Mouse (Mus musculus): ENCODE measurements around the gene Spr.
"Not testable (repeated sequence)": the region's sequence is repeated elsewhere in the genome, so short reads cannot be mapped to it uniquely, and the experiment has no call there.

Gene Spr

DNA sequence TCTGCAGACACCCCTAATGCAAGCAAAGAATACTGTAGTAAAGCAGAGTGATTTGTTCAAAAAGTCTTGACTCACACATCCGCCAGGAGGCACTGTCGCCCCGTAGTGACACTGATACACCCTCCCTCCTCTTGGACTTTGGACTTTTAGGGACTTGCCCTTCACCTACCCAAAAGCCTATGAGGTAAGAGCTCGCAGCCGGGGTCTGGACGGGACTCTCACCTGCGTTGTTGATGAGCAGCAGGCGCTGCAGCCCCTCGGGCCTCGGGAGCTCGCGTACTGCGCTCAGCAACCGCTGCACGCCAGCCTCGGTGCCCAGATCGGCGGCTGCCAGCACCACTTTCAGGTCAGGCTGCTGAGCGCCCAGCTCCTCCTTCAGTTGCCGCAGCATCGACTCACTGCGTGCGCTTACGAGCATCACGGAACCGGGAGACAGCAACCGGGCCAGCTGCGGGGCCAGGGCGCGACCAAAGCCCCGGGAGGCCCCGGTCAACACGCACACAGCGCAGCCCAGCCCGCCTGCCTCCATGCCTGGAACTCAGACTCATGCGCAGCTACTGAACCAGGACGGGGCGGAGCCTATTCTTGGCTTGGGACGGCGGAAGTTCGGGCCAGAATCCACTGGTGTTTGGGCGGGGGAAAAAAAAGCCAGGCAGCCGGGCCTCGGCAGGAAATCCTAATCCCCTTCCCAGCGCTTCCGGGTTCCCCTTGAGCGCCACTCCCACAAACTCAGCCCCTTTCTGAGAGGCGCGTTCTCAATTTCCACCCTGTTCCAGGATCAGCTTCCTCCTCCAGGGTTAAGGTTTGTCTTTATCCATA, at the start of gene Spr:
Gene Spr, minus strand, starts transcription at position 550 of the 819 bp plus-strand sequence.
- peak; percentile 56 to 83 for DNase-seq (ENCODE audit: low spot score in 2 of 2)

- DNase-seq (ENCODE audit: low spot score in 2 of 2): no peak
Measured at GRCm38 (mm10) chr6:85186744-85187059, 49.1 kb upstream of the Spr start.

GRCm38 (mm10) chr6:85186033-85186743, 48.6 kb upstream of the Spr start:
- DNase-seq (ENCODE audit: low spot score in 2 of 2): no peak

DNA sequence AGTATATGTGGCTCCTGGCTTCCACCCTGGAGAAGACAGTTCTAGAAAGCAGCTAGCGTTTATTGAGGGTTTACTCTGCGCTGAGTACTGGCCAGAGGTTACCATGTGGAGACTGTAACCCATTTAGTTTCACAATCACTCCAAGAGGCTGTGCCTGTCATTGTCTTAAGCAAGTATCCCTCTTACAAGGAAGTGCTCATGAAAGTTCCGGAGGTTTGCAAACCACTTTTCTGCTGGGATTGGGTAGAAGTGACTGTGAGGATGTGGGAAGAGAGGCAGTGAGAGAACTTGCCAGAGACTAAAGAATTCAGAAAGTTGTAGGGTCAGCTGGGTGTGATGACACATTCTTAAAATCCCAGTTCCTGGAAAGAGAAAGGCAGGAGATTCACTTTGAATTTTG, 46.4 kb upstream of the Spr start:
- DNase-seq (ENCODE audit: low spot score in 2 of 2): no peak

- DNase-seq (ENCODE audit: low spot score in 2 of 2): no peak
Measured at GRCm38 (mm10) chr6:85180036-85180435, 42.5 kb upstream of the Spr start.

DNA sequence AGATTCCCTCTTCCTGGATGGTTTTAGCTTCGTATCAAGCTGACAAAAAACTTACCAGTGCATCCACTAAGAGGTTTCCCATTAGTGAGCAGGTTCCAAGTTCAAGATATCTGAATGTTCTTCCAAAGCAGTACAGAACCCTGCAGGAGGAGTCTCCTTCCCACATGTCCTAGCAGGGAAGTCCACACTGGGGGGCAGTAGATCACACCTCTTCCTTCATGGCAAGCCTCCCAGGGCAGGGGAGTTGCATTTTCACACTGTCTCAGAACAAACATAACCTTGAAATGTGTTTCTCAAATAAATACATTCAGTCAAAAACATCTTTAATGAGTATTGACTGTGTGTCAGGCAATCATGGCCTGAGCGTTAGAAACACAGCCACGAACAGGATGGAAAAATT, 42.0 kb upstream of the Spr start:
- no peak for DNase-seq (ENCODE audit: low spot score in 2 of 2)

- no peak for DNase-seq (ENCODE audit: low spot score in 2 of 2)
Measured at GRCm38 (mm10) chr6:85165440-85165921, 27.9 kb upstream of the Spr start.

DNA sequence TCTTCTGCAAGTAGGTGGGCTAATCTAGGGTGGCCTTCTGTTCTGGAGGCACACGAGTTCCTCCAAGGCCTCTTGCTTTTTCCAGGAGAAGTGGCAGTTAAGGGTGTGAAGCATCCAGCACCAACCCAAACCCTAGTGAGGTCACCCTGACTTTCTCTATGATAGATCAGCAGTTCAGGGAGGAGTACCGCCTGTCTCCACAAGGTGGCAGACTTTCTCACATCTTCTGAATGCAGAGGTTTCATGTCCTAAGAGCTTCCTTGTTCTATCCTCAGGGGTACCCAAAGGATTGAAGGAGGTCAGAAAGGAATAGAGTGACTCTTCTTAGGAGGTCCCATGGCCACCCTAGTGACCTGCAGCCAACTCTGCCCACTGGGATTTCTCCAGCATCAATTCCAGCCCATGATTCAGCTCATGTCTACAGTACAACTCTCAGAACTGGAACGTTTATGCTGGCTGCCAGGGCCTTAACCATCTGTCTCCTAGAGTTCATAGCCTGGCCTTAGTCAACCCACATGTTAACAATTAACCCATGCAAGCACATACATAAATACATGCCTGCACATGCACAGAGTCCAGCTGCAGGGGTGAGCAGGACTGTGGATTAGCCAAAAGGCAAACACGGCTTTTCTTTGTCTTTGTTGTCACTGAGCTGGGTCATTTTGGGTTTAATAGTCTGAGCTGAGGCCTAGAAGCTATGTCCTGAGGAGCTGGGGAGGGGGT, 22.8 kb upstream of the Spr start:
- peak; percentile 64 to 77 for DNase-seq (ENCODE audit: low spot score in 2 of 2)

GRCm38 (mm10) chr6:85159092-85159760, 21.7 kb upstream of the Spr start:
- DNase-seq (ENCODE audit: low spot score in 2 of 2): peak in 1 of 2 experiments; percentile 46

DNA sequence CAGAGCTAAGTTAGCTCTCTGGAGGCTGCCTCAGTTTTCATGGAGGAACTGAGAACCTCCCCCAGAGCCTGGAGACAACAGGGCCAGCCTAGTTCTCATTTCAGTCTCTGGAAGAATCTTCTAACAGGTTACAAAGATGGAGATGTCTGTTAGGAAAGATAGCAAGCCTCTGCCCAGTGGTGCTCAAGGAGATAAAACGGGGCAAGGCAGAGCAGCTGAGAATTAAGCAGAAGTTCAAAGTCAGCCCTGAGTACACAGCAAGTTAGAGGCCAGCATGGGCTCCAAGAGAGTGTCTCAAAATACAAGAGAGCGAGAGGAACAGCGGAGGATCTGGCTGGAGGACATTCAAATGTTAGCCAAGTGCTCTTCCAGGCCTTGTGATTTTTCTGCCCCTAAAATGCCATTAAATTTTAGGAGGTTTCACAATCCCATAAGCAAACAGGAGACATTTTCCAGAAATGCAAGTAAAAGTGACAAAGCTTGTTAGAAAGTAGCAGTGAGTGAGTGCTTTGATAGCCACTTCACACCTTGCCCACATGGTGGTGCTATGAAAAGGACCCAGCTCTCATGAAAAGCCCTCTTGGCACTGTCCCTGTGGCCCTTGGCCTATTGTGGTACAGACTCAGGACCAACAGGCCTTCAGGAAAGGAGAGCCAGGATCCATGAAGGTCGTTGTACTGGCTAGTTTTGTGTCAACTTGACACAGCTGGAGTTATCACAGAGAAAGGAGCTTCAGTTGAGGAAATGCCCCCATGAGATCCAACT, 20.7 kb upstream of the Spr start:
- DNase-seq (ENCODE audit: low spot score in 2 of 2): not testable (repeated sequence)

- DNase-seq (ENCODE audit: low spot score in 2 of 2): not testable (repeated sequence)
Measured at GRCm38 (mm10) chr6:85156551-85156950, 19.0 kb upstream of the Spr start.

- DNase-seq (ENCODE audit: low spot score in 2 of 2): no peak
Measured at GRCm38 (mm10) chr6:85154861-85155528, 17.4 kb upstream of the Spr start.

- DNase-seq (ENCODE audit: low spot score in 2 of 2): peak in 1 of 2 experiments; percentile 72
Measured at GRCm38 (mm10) chr6:85153970-85154540, 16.5 kb upstream of the Spr start.

DNA sequence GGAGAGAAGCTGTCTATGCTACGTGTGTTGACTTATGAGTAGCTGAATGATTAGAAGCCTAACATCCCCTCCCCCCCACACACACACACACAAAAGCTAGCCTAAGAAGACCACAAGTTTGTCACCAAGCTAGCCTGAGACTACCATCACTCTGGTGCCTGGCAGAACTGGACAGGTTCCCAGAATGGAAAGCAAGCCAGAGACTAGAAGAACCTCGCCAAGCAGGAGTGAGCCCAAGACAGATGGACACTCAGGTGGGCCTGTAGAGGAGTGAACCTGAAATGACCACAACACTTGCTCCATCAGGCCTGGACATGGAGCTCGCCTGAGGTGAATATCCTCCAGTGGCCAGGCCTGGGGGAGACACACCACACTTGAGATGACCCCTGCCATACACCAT, 12.8 kb upstream of the Spr start:
- no peak for DNase-seq (ENCODE audit: low spot score in 2 of 2)

- no peak for DNase-seq (ENCODE audit: low spot score in 2 of 2)
Measured at GRCm38 (mm10) chr6:85147636-85148035, 10.1 kb upstream of the Spr start.

DNA sequence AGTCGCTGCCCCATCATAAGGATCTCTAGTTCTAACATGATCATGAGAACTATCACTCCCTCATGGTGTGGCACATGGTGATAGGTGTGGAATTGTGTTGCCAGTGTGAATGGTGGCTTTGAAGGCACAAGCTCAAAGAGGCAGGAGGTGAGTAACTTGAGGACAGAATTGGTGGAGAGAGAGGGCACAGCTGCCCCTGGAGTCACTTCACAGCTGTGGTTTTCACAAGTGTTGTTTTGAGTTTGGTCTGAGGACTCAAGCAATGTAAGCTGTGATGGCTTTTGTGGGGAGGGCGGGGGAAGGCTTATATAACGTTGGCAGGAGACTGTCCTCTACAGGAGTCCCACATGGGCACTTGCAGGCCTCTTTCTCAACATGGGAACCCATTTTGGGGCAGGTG, 6.9 kb upstream of the Spr start:
- no peak for DNase-seq (ENCODE audit: low spot score in 2 of 2)

DNA sequence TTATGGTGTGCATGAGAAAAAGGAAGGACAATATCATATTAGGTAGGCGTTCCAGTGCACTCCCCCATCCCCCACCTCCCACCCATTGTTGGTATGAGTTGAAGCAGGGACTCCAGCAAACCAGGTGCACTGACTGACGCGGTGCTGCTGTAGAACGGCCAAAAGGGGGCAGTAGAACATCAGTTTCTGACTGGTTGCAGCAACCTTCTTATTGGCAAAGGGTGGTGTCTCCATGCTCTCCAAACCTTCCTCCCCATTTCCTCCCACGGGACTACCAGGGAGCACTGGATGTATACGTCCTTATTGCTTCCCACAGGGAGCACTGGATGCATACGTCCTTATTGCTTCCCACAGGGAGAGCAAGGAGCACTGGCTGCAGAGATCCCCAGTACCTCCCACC, 3.4 kb upstream of the Spr start:
- not testable (repeated sequence) for DNase-seq (ENCODE audit: low spot score in 2 of 2)

- DNase-seq (ENCODE audit: low spot score in 2 of 2): no peak
Measured at GRCm38 (mm10) chr6:85139534-85139933, 2.0 kb upstream of the Spr start.

- DNase-seq (ENCODE audit: low spot score in 2 of 2): not testable (repeated sequence)
Measured at GRCm38 (mm10) chr6:85136784-85137183, 782 bp downstream of the Spr start.

GRCm38 (mm10) chr6:85132794-85133193, 4.8 kb downstream of the Spr start:
- peak in 1 of 2 experiments; percentile 25 for DNase-seq (ENCODE audit: low spot score in 2 of 2)
